Mouse (Mus musculus) midbrain, embryonic 14.5 days (tissue): ENCODE results near the gene Utrn. TPM values are rescaled to one million over a fixed set of nuclear protein-coding genes. Genes with fewer than 3 reads are reported as not detected.

Experiments used
- ATAC-seq: fragments of 200-750 bp; cut with Nextera tagmentation; 2 replicates; pipeline ENCODE4 v1.8.0; 2017; ENCODE audit warnings: moderate number of reproducible peaks, moderate library complexity; ENCODE audit not compliant: low FRiP score, low TSS enrichment
- DNase-seq: peaks from one replicate; pipeline ENCODE4 v3.0.0-alpha.2; 2015
- H3K27ac ChIP-seq: fragments of 300-500 bp; sonication (generic); replicated peaks from 2 replicates; pipeline ENCODE4 v1.5.1; 2014; ENCODE audit warnings: mild to moderate bottlenecking, low read depth, low read length, moderate library complexity
- H3K27me3 ChIP-seq: fragments of 300-500 bp; sonication (generic); 2 replicates; pipeline ENCODE4 v1.6.1; 2014; ENCODE audit warnings: low read length, control low read depth, mixed read lengths; ENCODE audit not compliant: control insufficient read depth, insufficient read depth
- H3K36me3 ChIP-seq: fragments of 300-500 bp; sonication (generic); 2 replicates; pipeline ENCODE4 v1.6.1; 2014; ENCODE audit warnings: low read length, control low read depth; ENCODE audit not compliant: control insufficient read depth, insufficient read depth
- H3K4me1 ChIP-seq: fragments of 300-500 bp; sonication (generic); 2 replicates; pipeline ENCODE4 v1.6.1; 2014; ENCODE audit warnings: mild to moderate bottlenecking, antibody characterized with exemption, low read length, control low read depth; ENCODE audit not compliant: control insufficient read depth, insufficient read depth
- H3K4me2 ChIP-seq: fragments of 300-500 bp; sonication (generic); 2 replicates; pipeline ENCODE4 v1.6.1; 2014; ENCODE audit warnings: mild to moderate bottlenecking, low read length, moderate library complexity
- H3K4me3 ChIP-seq: fragments of 300-500 bp; sonication (generic); replicated peaks from 2 replicates; pipeline ENCODE4 v1.5.1; 2014; ENCODE audit warnings: low read depth, low read length
- H3K9ac ChIP-seq: fragments of 300-500 bp; sonication (generic); replicated peaks from 2 replicates; pipeline ENCODE4 v1.6.1; 2014; ENCODE audit warnings: mild to moderate bottlenecking, low read length, moderate library complexity
- H3K9me3 ChIP-seq: fragments of 300-500 bp; sonication (generic); 2 replicates; pipeline ENCODE4 v1.6.1; 2016; ENCODE audit warnings: low read length, control low read depth, mixed read lengths; ENCODE audit not compliant: control insufficient read depth
- WGBS: fragments of 180-500 bp; shearing (Covaris S2); extraction: QIAGEN DNeasy Blood & Tissue Kit; methylation state at CpG from one replicate; pipeline ENCODE4 v1.1.7; 2014; 5-methylcytosine and 5-hydroxymethylcytosine counted together
- polyA plus RNA-seq: library from polyadenylated mRNA; unstranded; fragments of >200 nt; fragmentation: Nextera tagmentation; extraction: Ambion mirVana; gene quantifications from 2 replicates; pipeline ENCODE4 v1.2.1, GENCODE M21; 2014

The Utrn gene
- polyA plus RNA-seq, 1 experiment from 2014 or later: 19.1 TPM

GRCm38 (mm10) chr10:12671608-12672007 lies 197.6 kb downstream of the Utrn start:
- 94% methylated on average over 9 of the region's 9 CpGs for WGBS

GRCm38 (mm10) chr10:12662035-12662434 lies 207.1 kb downstream of the Utrn start:
- DNase-seq (no peak), ATAC-seq (no peak)
- H3K4me1 ChIP-seq: no peaks in the 10 kb centered on the region
- no peak overlapping the region for H3K4me3 ChIP-seq
- no peaks in the 10 kb centered on the region for H3K9me3 ChIP-seq
- H3K4me2 ChIP-seq: no peak overlapping the region
- no peak overlapping the region for H3K27ac ChIP-seq
- H3K36me3 ChIP-seq: no peaks in the 10 kb centered on the region
- H3K9ac ChIP-seq: no peak overlapping the region
- WGBS: 93% methylated on average over 4 of the region's 4 CpGs
- no peaks in the 10 kb centered on the region for H3K27me3 ChIP-seq

More at GRCm38 (mm10) chr10:12671608-12672007, 197.6 kb downstream of the Utrn start:
- Histone ChIP-seq H3K4me1 (no peaks in the 10 kb centered on the region), H3K9me3 (no peaks in the 10 kb centered on the region), H3K9ac (no peak overlapping the region), H3K27me3 (no peaks in the 10 kb centered on the region), H3K36me3 (no peaks in the 10 kb centered on the region), H3K4me3 (no peak overlapping the region), H3K4me2 (no peak overlapping the region), H3K27ac (no peak overlapping the region)
- DNase-seq: no peak
- no peak for ATAC-seq

- WGBS: 84% methylated on average over 8 of the region's 8 CpGs
Observed at GRCm38 (mm10) chr10:12658023-12658744, 211.0 kb downstream of the Utrn start.

GRCm38 (mm10) chr10:12652988-12653387 lies 216.2 kb downstream of the Utrn start:
- Histone ChIP-seq H3K4me1 (no peaks in the 10 kb centered on the region), H3K36me3 (peaks cover 3% of the 10 kb centered on the region; the same call in 1 of the 2 replicates), H3K27ac (no peak overlapping the region), H3K27me3 (no peaks in the 10 kb centered on the region), H3K4me3 (no peak overlapping the region), H3K9me3 (no peaks in the 10 kb centered on the region), H3K9ac (no peak overlapping the region), H3K4me2 (no peak overlapping the region)
- ATAC-seq (no peak), DNase-seq (no peak)
- WGBS: 90% methylated on average over 3 of the region's 3 CpGs

More at GRCm38 (mm10) chr10:12658023-12658744, 211.0 kb downstream of the Utrn start:
- H3K9me3 ChIP-seq: no peaks in the 10 kb centered on the region
- no peaks in the 10 kb centered on the region for H3K36me3 ChIP-seq
- no peak overlapping the region for H3K9ac ChIP-seq
- ATAC-seq (no peak), DNase-seq (no peak)
- H3K4me3 ChIP-seq: no peak overlapping the region
- no peaks in the 10 kb centered on the region for H3K4me1 ChIP-seq
- H3K27me3 ChIP-seq: no peaks in the 10 kb centered on the region
- no peak overlapping the region for H3K27ac ChIP-seq
- no peak overlapping the region for H3K4me2 ChIP-seq

- Histone ChIP-seq H3K9me3 (no peaks in the 10 kb centered on the region), H3K27me3 (no peaks in the 10 kb centered on the region), H3K9ac (no peak overlapping the region), H3K4me1 (no peaks in the 10 kb centered on the region), H3K27ac (no peak overlapping the region), H3K4me3 (no peak overlapping the region), H3K36me3 (no peaks in the 10 kb centered on the region), H3K4me2 (no peak overlapping the region)
- WGBS: 62% methylated on average over 5 of the region's 5 CpGs
- no peak for ATAC-seq
- DNase-seq: no peak
Observed at GRCm38 (mm10) chr10:12646119-12646518, 223.0 kb downstream of the Utrn start.

GRCm38 (mm10) chr10:12643336-12643735 lies 225.8 kb downstream of the Utrn start:
- Histone ChIP-seq H3K4me1 (no peaks in the 10 kb centered on the region), H3K4me2 (no peak overlapping the region), H3K27me3 (no peaks in the 10 kb centered on the region), H3K9me3 (no peaks in the 10 kb centered on the region), H3K27ac (no peak overlapping the region), H3K4me3 (no peak overlapping the region), H3K9ac (no peak overlapping the region), H3K36me3 (no peaks in the 10 kb centered on the region)
- 70% methylated on average over 8 of the region's 8 CpGs for WGBS
- peak; percentile 59 for DNase-seq
- ATAC-seq: no peak

GRCm38 (mm10) chr10:12639638-12640037 lies 229.5 kb downstream of the Utrn start:
- DNase-seq (no peak), ATAC-seq (no peak)
- Histone ChIP-seq H3K27me3 (no peaks in the 10 kb centered on the region), H3K27ac (no peak overlapping the region), H3K36me3 (no peaks in the 10 kb centered on the region), H3K4me3 (no peak overlapping the region), H3K9me3 (no peaks in the 10 kb centered on the region), H3K9ac (no peak overlapping the region), H3K4me2 (no peak overlapping the region), H3K4me1 (no peaks in the 10 kb centered on the region)
- 88% methylated on average over 4 of the region's 4 CpGs for WGBS

GRCm38 (mm10) chr10:12633965-12634364 lies 235.2 kb downstream of the Utrn start:
- DNase-seq (no peak), ATAC-seq (no peak)
- no peak overlapping the region for H3K4me2 ChIP-seq
- H3K36me3 ChIP-seq: no peaks in the 10 kb centered on the region
- no peak overlapping the region for H3K27ac ChIP-seq
- 95% methylated on average over 4 of the region's 4 CpGs for WGBS
- no peak overlapping the region for H3K9ac ChIP-seq
- no peak overlapping the region for H3K4me3 ChIP-seq
- no peaks in the 10 kb centered on the region for H3K27me3 ChIP-seq
- no peaks in the 10 kb centered on the region for H3K4me1 ChIP-seq
- no peaks in the 10 kb centered on the region for H3K9me3 ChIP-seq

GRCm38 (mm10) chr10:12630933-12631332 lies 238.2 kb downstream of the Utrn start:
- Histone ChIP-seq H3K36me3 (no peaks in the 10 kb centered on the region), H3K9ac (no peak overlapping the region), H3K27me3 (no peaks in the 10 kb centered on the region), H3K4me1 (no peaks in the 10 kb centered on the region), H3K27ac (no peak overlapping the region), H3K4me3 (no peak overlapping the region), H3K9me3 (no peaks in the 10 kb centered on the region), H3K4me2 (no peak overlapping the region)
- no peak for ATAC-seq
- 89% methylated on average over 5 of the region's 5 CpGs for WGBS
- DNase-seq: no peak
